Mouse (Mus musculus): ENCODE data around the gene Yae1d1. TPM values are rescaled to one million over a fixed set of nuclear protein-coding genes. Genes with fewer than 3 reads are reported as not detected.

Gene Yae1d1
- polyA plus RNA-seq, 1 experiment, result 27.0 TPM

GRCm38 (mm10) chr13:17949555-17949954, 43.6 kb downstream of the Yae1d1 start:
- Histone ChIP-seq H3K27me3 (ENCODE audit: control insufficient read depth, insufficient read depth, low read length) (no peaks in the 10 kb centered on the region), H3K4me1 (ENCODE audit: control insufficient read depth, insufficient read depth, low read length) (no peaks in the 10 kb centered on the region), H3K4me3 (replicated peaks; ENCODE audit: insufficient read depth, low read depth, low read length) (no peak overlapping the region), H3K27ac (ENCODE audit: insufficient read depth, low read length) (no peak overlapping the region)
- no peak for DNase-seq
- TF ChIP-seq POLR2A (IDR thresholded peaks at IDR 0.05; ENCODE audit: borderline replicate concordance, insufficient read depth, low read length), result no peak
- 80% methylated on average over 18 of the region's 18 CpGs for WGBS

- WGBS, result 6% methylated on average over 59 of the region's 69 CpGs
- Histone ChIP-seq H3K27ac (ENCODE audit: insufficient read depth, low read length) (peak within 1 kb of the TSS; percentile 56), H3K4me3 (replicated peaks; ENCODE audit: insufficient read depth, low read depth, low read length) (peak within 1 kb of the TSS; percentile 100), H3K4me1 (ENCODE audit: control insufficient read depth, insufficient read depth, low read length) (peaks cover 3% of the 10 kb centered on the region; the same call in 1 of the 2 replicates), H3K27me3 (ENCODE audit: control insufficient read depth, insufficient read depth, low read length) (no peaks in the 10 kb centered on the region)
- DNase-seq, result peak; percentile 95
- TF ChIP-seq CTCF (IDR thresholded peaks at IDR 0.05; ENCODE audit: borderline replicate concordance, insufficient read depth, low read depth, low read length) (no peak), POLR2A (IDR thresholded peaks at IDR 0.05; ENCODE audit: borderline replicate concordance, insufficient read depth, low read length) (peak; percentile 78)
Observed at GRCm38 (mm10) chr13:17944078-17944917, 48.9 kb downstream of the Yae1d1 start, which contains the start of gene Rala. TSS of gene Rala (minus strand) at chr13:17944239.

- H3K4me1 ChIP-seq (ENCODE audit: control insufficient read depth, insufficient read depth, low read length), result peaks cover 3% of the 10 kb centered on the region; the same call in 1 of the 2 replicates
Observed at GRCm38 (mm10) chr13:17943306-17944077, 49.7 kb downstream of the Yae1d1 start.

GRCm38 (mm10) chr13:17942338-17942737, 50.8 kb downstream of the Yae1d1 start:
- TF ChIP-seq POLR2A (IDR thresholded peaks at IDR 0.05; ENCODE audit: borderline replicate concordance, insufficient read depth, low read length), result no peak
- no peak for TF ChIP-seq CTCF (IDR thresholded peaks at IDR 0.05; ENCODE audit: borderline replicate concordance, insufficient read depth, low read depth, low read length)
- Histone ChIP-seq H3K4me3 (replicated peaks; ENCODE audit: insufficient read depth, low read depth, low read length) (no peak overlapping the region), H3K27ac (ENCODE audit: insufficient read depth, low read length) (no peak overlapping the region), H3K27me3 (ENCODE audit: control insufficient read depth, insufficient read depth, low read length) (no peaks in the 10 kb centered on the region), H3K4me1 (ENCODE audit: control insufficient read depth, insufficient read depth, low read length) (peaks cover 3% of the 10 kb centered on the region; the same call in 1 of the 2 replicates)
- 59% methylated on average over 6 of the region's 6 CpGs for WGBS
- no peak for DNase-seq

More at GRCm38 (mm10) chr13:17943306-17944077, 49.7 kb downstream of the Yae1d1 start:
- H3K4me3 ChIP-seq (replicated peaks; ENCODE audit: insufficient read depth, low read depth, low read length), result peak overlapping the region; percentile 100
- WGBS, result under 1% methylated on average over 70 of the region's 70 CpGs
- no peaks in the 10 kb centered on the region for H3K27me3 ChIP-seq (ENCODE audit: control insufficient read depth, insufficient read depth, low read length)
- no peak for TF ChIP-seq POLR2A (IDR thresholded peaks at IDR 0.05; ENCODE audit: borderline replicate concordance, insufficient read depth, low read length)
- no peak for TF ChIP-seq CTCF (IDR thresholded peaks at IDR 0.05; ENCODE audit: borderline replicate concordance, insufficient read depth, low read depth, low read length)
- no peak overlapping the region; the same call in 1 of the 2 replicates for H3K27ac ChIP-seq (ENCODE audit: insufficient read depth, low read length)
- peak in 1 of 2 experiments; percentile 13 for DNase-seq

Other genes starting within 250 kb of the Yae1d1 start
- gene Cdk13, start 188.3 kb downstream of the Yae1d1 start, polyA plus RNA-seq (2012; rRNA removed), result 31.0 and 32.4 TPM in 2 replicates
- gene Rala, start 49.1 kb downstream of the Yae1d1 start, polyA plus RNA-seq (2012; rRNA removed), result 47.5 and 51.5 TPM in 2 replicates